Mouse (Mus musculus) B cell, adult 2 months (primary cell): Measurements from ENCODE around the gene Pax3.

ENCODE experiments used
- DNase-seq, 2 experiments: peaks; one replicate each; pipeline ENCODE4 v3.0.0; 2022

Gene Pax3

GRCm38 (mm10) chr1:78057939-78058338 lies 139.0 kb downstream of the Pax3 start:
- DNase-seq, result no peak

GRCm38 (mm10) chr1:78053677-78054076 lies 143.3 kb downstream of the Pax3 start:
- no peak for DNase-seq
